Mouse (Mus musculus): ENCODE measurements around the gene Pkd1l3. TPM values are rescaled to one million over a fixed set of nuclear protein-coding genes. Genes with fewer than 3 reads are reported as not detected.

Pkd1l3 gene
- polyA plus RNA-seq, 1 experiment from 2014 or later, result not detected

GRCm38 (mm10) chr8:109638851-109639250, 24.5 kb downstream of the Pkd1l3 start:
- H3K9me3 ChIP-seq, result no peaks in the 10 kb centered on the region
- H3K4me2 ChIP-seq, result no peak overlapping the region
- H3K36me3 ChIP-seq, result no peaks in the 10 kb centered on the region
- no peak overlapping the region for H3K27ac ChIP-seq (replicated peaks)
- no peaks in the 10 kb centered on the region for H3K4me1 ChIP-seq (replicated peaks)
- H3K9ac ChIP-seq, result no peak overlapping the region
- ATAC-seq (ENCODE audit: low read depth), result no peak
- WGBS, result 56% methylated on average over 5 of the region's 5 CpGs
- no peak overlapping the region for H3K4me3 ChIP-seq
- H3K27me3 ChIP-seq, result no peaks in the 10 kb centered on the region; the same call in 1 of the 2 replicates

GRCm38 (mm10) chr8:109640410-109640809, 26.1 kb downstream of the Pkd1l3 start:
- no peak overlapping the region for H3K9ac ChIP-seq
- H3K4me1 ChIP-seq (replicated peaks), result no peaks in the 10 kb centered on the region
- no peak for ATAC-seq (ENCODE audit: low read depth)
- H3K4me2 ChIP-seq, result no peak overlapping the region
- H3K9me3 ChIP-seq, result no peaks in the 10 kb centered on the region
- no peak overlapping the region for H3K4me3 ChIP-seq
- no peaks in the 10 kb centered on the region for H3K36me3 ChIP-seq
- H3K27ac ChIP-seq (replicated peaks), result no peak overlapping the region
- 67% methylated on average over 7 of the region's 7 CpGs for WGBS
- H3K27me3 ChIP-seq, result no peaks in the 10 kb centered on the region; the same call in 1 of the 2 replicates

GRCm38 (mm10) chr8:109641236-109641635, 26.9 kb downstream of the Pkd1l3 start:
- Histone ChIP-seq H3K27ac (replicated peaks) (no peak overlapping the region), H3K9me3 (no peaks in the 10 kb centered on the region), H3K4me3 (no peak overlapping the region), H3K27me3 (no peaks in the 10 kb centered on the region; the same call in 1 of the 2 replicates), H3K4me2 (no peak overlapping the region), H3K9ac (no peak overlapping the region), H3K4me1 (replicated peaks) (no peaks in the 10 kb centered on the region), H3K36me3 (no peaks in the 10 kb centered on the region)
- no peak for ATAC-seq (ENCODE audit: low read depth)
- 88% methylated on average over 5 of the region's 5 CpGs for WGBS

- Histone ChIP-seq H3K9me3 (no peaks in the 10 kb centered on the region), H3K4me1 (replicated peaks) (no peaks in the 10 kb centered on the region), H3K4me2 (no peak overlapping the region), H3K9ac (no peak overlapping the region), H3K4me3 (no peak overlapping the region), H3K27ac (replicated peaks) (no peak overlapping the region), H3K27me3 (no peaks in the 10 kb centered on the region), H3K36me3 (no peaks in the 10 kb centered on the region)
- 79% methylated on average over 11 of the region's 11 CpGs for WGBS
- ATAC-seq (ENCODE audit: low read depth), result no peak
Measured at GRCm38 (mm10) chr8:109647331-109647730, 33.0 kb downstream of the Pkd1l3 start.

DNA sequence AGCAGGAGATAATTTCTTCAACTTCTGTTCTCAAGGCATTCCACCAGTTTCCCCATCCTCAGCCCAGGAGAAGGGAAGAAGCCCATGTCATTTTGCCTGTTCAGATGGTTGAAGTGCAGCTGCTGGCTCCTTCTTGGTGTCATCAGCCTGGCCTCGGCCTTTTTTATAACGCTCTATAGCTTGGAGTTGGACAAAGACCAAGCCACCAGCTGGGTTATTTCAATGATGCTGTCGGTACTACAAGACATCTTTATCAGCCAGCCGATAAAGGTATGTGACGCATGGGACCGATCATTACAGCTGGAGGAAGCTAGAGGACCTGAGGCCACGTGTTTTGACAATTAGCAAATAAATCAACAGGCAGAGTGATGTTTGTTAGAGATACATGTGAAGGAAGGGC, 34.2 kb downstream of the Pkd1l3 start:
- Histone ChIP-seq H3K4me3 (no peak overlapping the region), H3K9ac (no peak overlapping the region), H3K9me3 (no peaks in the 10 kb centered on the region), H3K27ac (replicated peaks) (no peak overlapping the region), H3K4me2 (no peak overlapping the region), H3K27me3 (no peaks in the 10 kb centered on the region), H3K36me3 (no peaks in the 10 kb centered on the region), H3K4me1 (replicated peaks) (no peaks in the 10 kb centered on the region)
- no peak for ATAC-seq (ENCODE audit: low read depth)
- 69% methylated on average over 7 of the region's 7 CpGs for WGBS

GRCm38 (mm10) chr8:109650801-109651200, 36.5 kb downstream of the Pkd1l3 start:
- H3K9me3 ChIP-seq, result no peaks in the 10 kb centered on the region
- no peak overlapping the region for H3K27ac ChIP-seq (replicated peaks)
- H3K4me2 ChIP-seq, result no peak overlapping the region
- H3K4me3 ChIP-seq, result no peak overlapping the region
- H3K4me1 ChIP-seq (replicated peaks), result no peaks in the 10 kb centered on the region
- no peak overlapping the region for H3K9ac ChIP-seq
- no peaks in the 10 kb centered on the region for H3K36me3 ChIP-seq
- H3K27me3 ChIP-seq, result no peaks in the 10 kb centered on the region
- ATAC-seq (ENCODE audit: low read depth), result no peak
- WGBS, result 74% methylated on average over 10 of the region's 10 CpGs

DNA sequence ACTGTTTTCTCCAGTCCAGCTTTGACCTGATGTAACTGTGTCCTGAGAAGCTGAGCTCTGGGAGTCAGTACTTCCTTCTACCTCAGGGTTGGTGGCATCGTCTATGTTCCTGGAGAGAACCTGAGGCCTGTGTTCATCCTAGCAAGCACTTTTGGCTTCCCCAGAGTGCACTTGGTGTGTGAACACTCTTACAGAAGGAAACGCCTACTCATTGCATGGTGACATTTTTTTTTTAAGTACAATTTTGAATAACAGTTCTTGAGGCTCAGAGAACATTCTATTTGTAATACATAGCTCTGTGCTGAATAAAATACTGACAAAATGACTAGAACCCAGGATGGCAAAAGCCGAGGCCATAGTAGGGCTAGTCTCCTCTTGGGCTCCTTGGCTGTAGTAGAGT, 42.5 kb downstream of the Pkd1l3 start:
- 90% methylated on average over 3 of the region's 3 CpGs for WGBS
- no peak overlapping the region for H3K9ac ChIP-seq
- no peak for ATAC-seq (ENCODE audit: low read depth)
- no peaks in the 10 kb centered on the region for H3K9me3 ChIP-seq
- H3K4me1 ChIP-seq (replicated peaks), result no peaks in the 10 kb centered on the region
- no peaks in the 10 kb centered on the region for H3K27me3 ChIP-seq
- no peak overlapping the region for H3K4me2 ChIP-seq
- no peaks in the 10 kb centered on the region for H3K36me3 ChIP-seq
- H3K4me3 ChIP-seq, result no peak overlapping the region
- no peak overlapping the region for H3K27ac ChIP-seq (replicated peaks)

GRCm38 (mm10) chr8:109662328-109662727, 48.0 kb downstream of the Pkd1l3 start:
- Histone ChIP-seq H3K4me3 (no peak overlapping the region), H3K27me3 (no peaks in the 10 kb centered on the region), H3K27ac (replicated peaks) (no peak overlapping the region), H3K4me1 (replicated peaks) (no peaks in the 10 kb centered on the region), H3K9me3 (no peaks in the 10 kb centered on the region), H3K36me3 (peaks cover 9% of the 10 kb centered on the region; the same call in 1 of the 2 replicates), H3K9ac (no peak overlapping the region), H3K4me2 (no peak overlapping the region)
- 85% methylated on average over 3 of the region's 3 CpGs for WGBS
- ATAC-seq (ENCODE audit: low read depth), result no peak

- WGBS, result 87% methylated on average over 5 of the region's 5 CpGs
- Histone ChIP-seq H3K9ac (no peak overlapping the region), H3K9me3 (no peaks in the 10 kb centered on the region), H3K4me3 (no peak overlapping the region), H3K36me3 (peaks cover 52% of the 10 kb centered on the region), H3K27me3 (no peaks in the 10 kb centered on the region), H3K4me2 (no peak overlapping the region), H3K27ac (replicated peaks) (no peak overlapping the region), H3K4me1 (replicated peaks) (no peaks in the 10 kb centered on the region)
- no peak for ATAC-seq (ENCODE audit: low read depth)
Measured at GRCm38 (mm10) chr8:109666616-109667015, 52.3 kb downstream of the Pkd1l3 start.

- Histone ChIP-seq H3K4me2 (no peak overlapping the region), H3K27me3 (no peaks in the 10 kb centered on the region), H3K4me1 (replicated peaks) (no peaks in the 10 kb centered on the region), H3K36me3 (peaks cover 99% of the 10 kb centered on the region), H3K4me3 (no peak overlapping the region), H3K9me3 (no peaks in the 10 kb centered on the region), H3K9ac (no peak overlapping the region), H3K27ac (replicated peaks) (no peak overlapping the region)
- WGBS, result 96% methylated on average over 5 of the region's 5 CpGs
- no peak for ATAC-seq (ENCODE audit: low read depth)
Measured at GRCm38 (mm10) chr8:109672656-109673055, 58.3 kb downstream of the Pkd1l3 start.

GRCm38 (mm10) chr8:109673596-109673995, 59.3 kb downstream of the Pkd1l3 start:
- H3K4me3 ChIP-seq, result no peak overlapping the region
- H3K4me2 ChIP-seq, result no peak overlapping the region
- no peaks in the 10 kb centered on the region for H3K27me3 ChIP-seq
- H3K4me1 ChIP-seq (replicated peaks), result no peaks in the 10 kb centered on the region
- H3K36me3 ChIP-seq, result peaks cover 99% of the 10 kb centered on the region
- WGBS, result 91% methylated on average over 2 of the region's 2 CpGs
- no peak for ATAC-seq (ENCODE audit: low read depth)
- H3K9me3 ChIP-seq, result no peaks in the 10 kb centered on the region
- no peak overlapping the region for H3K27ac ChIP-seq (replicated peaks)
- no peak overlapping the region for H3K9ac ChIP-seq

- Histone ChIP-seq H3K4me2 (no peak overlapping the region), H3K9me3 (no peaks in the 10 kb centered on the region), H3K4me3 (no peak overlapping the region), H3K36me3 (peaks cover 96% of the 10 kb centered on the region), H3K9ac (no peak overlapping the region), H3K27me3 (no peaks in the 10 kb centered on the region), H3K4me1 (replicated peaks) (no peaks in the 10 kb centered on the region), H3K27ac (replicated peaks) (no peak overlapping the region)
- 94% methylated on average over 9 of the region's 9 CpGs for WGBS
- ATAC-seq (ENCODE audit: low read depth), result no peak
Measured at GRCm38 (mm10) chr8:109675896-109676643, 61.8 kb downstream of the Pkd1l3 start.

- H3K36me3 ChIP-seq, result peaks cover 67% of the 10 kb centered on the region
- WGBS, result 82% methylated on average over 3 of the region's 3 CpGs
- no peak for ATAC-seq (ENCODE audit: low read depth)
- H3K9me3 ChIP-seq, result no peaks in the 10 kb centered on the region
- no peak overlapping the region for H3K27ac ChIP-seq (replicated peaks)
- no peak overlapping the region for H3K9ac ChIP-seq
- no peaks in the 10 kb centered on the region for H3K27me3 ChIP-seq
- no peak overlapping the region for H3K4me2 ChIP-seq
- no peak overlapping the region for H3K4me3 ChIP-seq
- peaks cover 9% of the 10 kb centered on the region; the same call in 1 of the 2 replicates for H3K4me1 ChIP-seq (replicated peaks)
Measured at GRCm38 (mm10) chr8:109681535-109681934, 67.2 kb downstream of the Pkd1l3 start.
